Mouse (Mus musculus) liver, embryonic 14.5 days (tissue): ENCODE data around the gene Gm13272.
"Not testable (repeated sequence)": the region's sequence is repeated elsewhere in the genome, so short reads cannot be mapped to it uniquely, and the experiment has no call there.

Experiments
- CTCF ChIP-seq: IDR thresholded peaks from 2 replicates; pipeline ENCODE4 v1.5.1; 2016; ENCODE audit warnings: antibody characterized with exemption, low read depth, control low read depth
- EP300 ChIP-seq: IDR thresholded peaks from 2 replicates; pipeline ENCODE4 v1.6.1; 2016; ENCODE audit warnings: antibody characterized with exemption, low read depth

- not testable (repeated sequence) for TF ChIP-seq CTCF, EP300
These were observed 23.3 kb downstream of the Gm13272 start, which contains the start of gene Gm13287 for GRCm38 (mm10) chr4:88802954-88803353.
